Comparison of ENCODE assay signal across 11 mouse cellular contexts in genomic region chr10:25295836-25296235, GRCm38 (mm10). TPM values are rescaled to one million over a fixed set of nuclear protein-coding genes. Genes with fewer than 3 reads are reported as not detected.
DNase-seq lines count a peak whose midpoint lies in the region; ATAC-seq lines count a peak whose summit lies in the region.
"Had no signal": no experiment of that assay in that cellular context is flagged by ENCODE, and none has a peak within 500 bp of the region (broad histone marks: within the 10 kb centered on the region; RNA-seq: fewer than 3 reads in every experiment).

No protein-coding gene starts in this region.

- H3K9me3 ChIP-seq in heart, embryonic 13.5 days, result no peaks in the 10 kb centered on the region
- H3K9me3 ChIP-seq in liver, embryonic 13.5 days (replicated peaks), result no peaks in the 10 kb centered on the region
- H3K9me3 ChIP-seq in liver, embryonic 11.5 days (ENCODE audit: control insufficient read depth, low read length), result no peaks in the 10 kb centered on the region
- no peaks in the 10 kb centered on the region for H3K9me3 ChIP-seq in intestine, embryonic 16.5 days (ENCODE audit: control insufficient read depth, low read length)
- H3K9me3 ChIP-seq: forebrain, embryonic 13.5 days; midbrain, embryonic 10.5 days had no signal

- no peak overlapping the region for H3K4me3 ChIP-seq in heart, embryonic 13.5 days
- peak overlapping the region; percentile 8; the same call in 1 of the 2 replicates for H3K4me3 ChIP-seq in liver, embryonic 13.5 days (replicated peaks)
- no peak overlapping the region for H3K4me3 ChIP-seq in liver, embryonic 11.5 days (ENCODE audit: low read depth, low read length)
- H3K4me3 ChIP-seq in brown adipose tissue, adult 24 weeks (ENCODE audit: insufficient read depth, low read depth, low read length), result no peak overlapping the region
- no peak overlapping the region for H3K4me3 ChIP-seq in intestine, embryonic 16.5 days (ENCODE audit: low read length)

- H3K27me3 ChIP-seq in heart, embryonic 13.5 days (replicated peaks), result no peaks in the 10 kb centered on the region
- no peaks in the 10 kb centered on the region for H3K27me3 ChIP-seq in liver, embryonic 13.5 days
- H3K27me3 ChIP-seq in liver, embryonic 11.5 days (replicated peaks; ENCODE audit: control insufficient read depth, insufficient read depth, low read length), result no peaks in the 10 kb centered on the region
- no peaks in the 10 kb centered on the region for H3K27me3 ChIP-seq in intestine, embryonic 16.5 days (replicated peaks; ENCODE audit: control insufficient read depth, insufficient read depth, low read length)
- H3K27me3 ChIP-seq: forebrain, embryonic 13.5 days had no signal

- no peaks in the 10 kb centered on the region for H3K36me3 ChIP-seq in heart, embryonic 13.5 days
- peaks cover 11% of the 10 kb centered on the region; the same call in 1 of the 2 replicates for H3K36me3 ChIP-seq in liver, embryonic 13.5 days
- no peaks in the 10 kb centered on the region for H3K36me3 ChIP-seq in liver, embryonic 11.5 days (ENCODE audit: control insufficient read depth, insufficient read depth, low read length)
- H3K36me3 ChIP-seq in intestine, embryonic 16.5 days (ENCODE audit: control insufficient read depth, insufficient read depth, low read length), result no peaks in the 10 kb centered on the region
- H3K36me3 ChIP-seq: midbrain, embryonic 10.5 days had no signal

- DNase-seq in heart, postnatal 4 days, result no peak
- DNase-seq in liver, embryonic 13.5 days, result no peak
- DNase-seq in liver, embryonic 11.5 days (ENCODE audit: low spot score), result no peak
- DNase-seq in Muller cell, postnatal 12 days (ENCODE audit: inconsistent ontology term), result no peak
- DNase-seq: right cerebral cortex, postnatal 4 days had no signal

- no peak overlapping the region for H3K9ac ChIP-seq in heart, embryonic 13.5 days
- peak overlapping the region; percentile 39; the same call in 1 of the 2 replicates for H3K9ac ChIP-seq in liver, embryonic 13.5 days
- no peak overlapping the region for H3K9ac ChIP-seq in liver, embryonic 11.5 days (ENCODE audit: low read depth, low read length)
- H3K9ac ChIP-seq in intestine, embryonic 16.5 days (ENCODE audit: low read depth, low read length), result peak overlapping the region; percentile 19; the same call in 1 of the 2 replicates

- no peak for ATAC-seq in heart, embryonic 13.5 days (ENCODE audit: extremely low read depth, insufficient number of reproducible peaks, low FRiP score, low TSS enrichment)
- ATAC-seq in liver, embryonic 13.5 days (ENCODE audit: low read depth), result no peak
- no peak for ATAC-seq in liver, embryonic 11.5 days (replicated peaks; ENCODE audit: low FRiP score)
- ATAC-seq in intestine, embryonic 16.5 days, result no peak
- ATAC-seq in activated CD4-positive, CD25-positive, alpha-beta regulatory T cell, adult 4 months, result no peak

- WGBS in heart, embryonic 13.5 days, result 82% methylated on average over 9 of the region's 9 CpGs
- WGBS in liver, embryonic 13.5 days (ENCODE audit: insufficient replicate concordance), result 85% methylated on average over 9 of the region's 9 CpGs
- 85% methylated on average over 9 of the region's 9 CpGs for WGBS in liver, embryonic 11.5 days
- 88% methylated on average over 9 of the region's 9 CpGs for WGBS in intestine, embryonic 16.5 days

- peak overlapping the region; percentile 95; the same call in 1 of the 2 replicates for H3K27ac ChIP-seq in heart, embryonic 13.5 days (replicated peaks)
- H3K27ac ChIP-seq in liver, embryonic 13.5 days, result peak overlapping the region; percentile 65
- no peak overlapping the region for H3K27ac ChIP-seq in liver, embryonic 11.5 days (ENCODE audit: low read depth, low read length)
- H3K27ac ChIP-seq in brown adipose tissue, adult 24 weeks (replicated peaks; ENCODE audit: low read depth, low read length), result peak overlapping the region; percentile 58
- H3K27ac ChIP-seq in intestine, embryonic 16.5 days (ENCODE audit: low read length), result no peak overlapping the region

- H3K4me2 ChIP-seq in heart, embryonic 13.5 days, result peak overlapping the region; percentile 75
- H3K4me2 ChIP-seq in liver, embryonic 13.5 days, result peak overlapping the region; percentile 78
- no peak overlapping the region for H3K4me2 ChIP-seq in liver, embryonic 11.5 days
- no peak overlapping the region for H3K4me2 ChIP-seq in intestine, embryonic 16.5 days (ENCODE audit: low read depth, low read length)

- H3K4me1 ChIP-seq in heart, embryonic 13.5 days, result peaks cover 23% of the 10 kb centered on the region
- peaks cover 67% of the 10 kb centered on the region for H3K4me1 ChIP-seq in liver, embryonic 13.5 days (replicated peaks)
- H3K4me1 ChIP-seq in liver, embryonic 11.5 days (replicated peaks; ENCODE audit: control insufficient read depth, insufficient read depth, low read length), result peaks cover 9% of the 10 kb centered on the region
- peaks cover 13% of the 10 kb centered on the region for H3K4me1 ChIP-seq in brown adipose tissue, adult 24 weeks (ENCODE audit: control insufficient read depth, insufficient read depth, insufficient read length, low read length)
- H3K4me1 ChIP-seq in intestine, embryonic 16.5 days (ENCODE audit: control insufficient read depth, insufficient read depth, low read length), result peaks cover 12% of the 10 kb centered on the region

RNA-seq across cellular contexts. Expression of gene Akap7, which starts 11.8 kb away (rescaled TPM):
- polyA plus RNA-seq in heart, embryonic 13.5 days (2015; fragmentation: Nextera tagmentation; extraction: Ambion mirVana), result 23.6 and 26.2 TPM in 2 replicates
- 10 to 100 TPM; 48.1 to 52.5 TPM for total RNA-seq in heart, postnatal 4 days (2021)
- 26.0 and 32.6 TPM in 2 replicates for polyA plus RNA-seq in liver, embryonic 13.5 days (2015; fragmentation: Nextera tagmentation; extraction: Ambion mirVana)
- 21.6 and 25.3 TPM in 2 replicates for polyA plus RNA-seq in liver, embryonic 11.5 days (2014; fragmentation: Nextera tagmentation; extraction: Ambion mirVana)
- 86.7 and 140 TPM in 2 replicates for polyA plus RNA-seq in brown adipose tissue, adult 24 weeks (2012; ENCODE audit: insufficient read depth, insufficient read length, missing spikeins)
- polyA plus RNA-seq in intestine, embryonic 16.5 days (2015; fragmentation: Nextera tagmentation; extraction: Ambion mirVana), result 27.6 and 32.1 TPM in 2 replicates
- 1 to 10 TPM; 4.1 to 5.4 TPM for polyA plus RNA-seq in activated CD4-positive, CD25-positive, alpha-beta regulatory T cell, adult 4 months (2017; shearing (Covaris generic))

Comparison
In these comparisons a context has a peak if more than half of its experiments do, and no peak if none do; other contexts are left out.
1. H3K27ac ChIP-seq: peak in heart, embryonic 13.5 days (single experiment), liver, embryonic 13.5 days (single experiment) and brown adipose tissue, adult 24 weeks (single experiment); none in liver, embryonic 11.5 days (single experiment) and intestine, embryonic 16.5 days (single experiment).
2. H3K4me2 ChIP-seq: peak in heart, embryonic 13.5 days (single experiment) and liver, embryonic 13.5 days (single experiment); none in liver, embryonic 11.5 days (single experiment) and intestine, embryonic 16.5 days (single experiment).
3. H3K9ac ChIP-seq: peak in liver, embryonic 13.5 days (single experiment) and intestine, embryonic 16.5 days (single experiment); none in heart, embryonic 13.5 days (single experiment) and liver, embryonic 11.5 days (single experiment).